Mouse (Mus musculus) neutrophil, adult 83 days (primary cell): ENCODE measurements around the gene Mars. TPM values are rescaled to one million over a fixed set of nuclear protein-coding genes. Genes with fewer than 3 reads are reported as not detected.

Experiments used
- total RNA-seq, 2 experiments: library from RNA; stranded (reverse); gene quantifications; one replicate each; pipeline ENCODE4 v1.2.4; 2023

The Mars gene
- total RNA-seq = 10 to 100 TPM; 41.3 to 47.4 TPM

GRCm38 (mm10) chr10:127311476-127312355, at the start of gene Mars:
TSS of gene Mars (minus strand) at chr10:127311786.

GRCm38 (mm10) chr10:127353909-127354895, 42.6 kb upstream of the Mars start, which contains the start of gene Inhbe:
TSS of gene Inhbe (minus strand) at chr10:127354411.

GRCm38 (mm10) chr10:127341891-127342639, 30.5 kb upstream of the Mars start, which contains the start of gene Gli1:
TSS of gene Gli1 (minus strand) at chr10:127341974.

GRCm38 (mm10) chr10:127321621-127322020, 10.0 kb upstream of the Mars start, which contains the start of gene Arhgap9:
TSS of gene Arhgap9 (plus strand) at chr10:127321964.

DNA sequence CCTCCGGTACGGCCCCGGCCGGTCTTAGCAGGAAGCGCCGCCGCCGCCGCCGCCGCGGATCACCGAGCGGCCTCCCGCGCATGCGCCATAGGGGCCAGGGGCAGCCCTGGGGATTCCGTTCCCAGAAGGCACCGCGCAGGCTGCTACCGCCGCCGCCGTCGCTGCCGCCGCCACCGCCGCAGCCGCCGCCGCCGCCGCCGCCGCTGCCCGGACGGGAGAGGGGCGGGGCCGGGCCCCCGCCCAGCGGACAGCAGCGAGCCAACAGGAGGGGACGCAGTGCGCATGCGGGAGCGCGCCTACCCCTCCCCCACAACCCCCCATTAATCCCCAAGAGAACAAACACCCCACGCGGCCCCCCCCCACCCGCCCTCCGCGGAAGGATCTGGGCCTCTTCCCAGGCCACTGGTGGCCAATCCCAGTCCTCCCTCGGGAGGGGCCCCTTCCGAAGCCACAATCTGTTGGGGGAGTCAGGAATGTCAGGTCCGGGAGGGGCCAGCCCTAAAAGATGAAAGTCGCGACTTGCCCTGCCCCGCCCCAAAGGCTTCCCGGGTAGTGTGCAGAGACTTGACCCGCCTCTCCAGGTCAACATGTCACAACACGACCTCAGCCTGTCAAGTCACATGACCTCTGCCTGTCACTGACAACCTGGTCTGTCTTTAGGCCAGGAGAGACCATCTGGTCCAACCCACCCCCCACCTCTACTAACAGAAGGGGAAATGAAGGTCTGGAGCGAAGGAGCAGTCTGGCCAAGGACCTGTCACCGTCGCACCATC, 22.6 kb downstream of the Mars start, which contains the start of gene Mbd6:
Gene Mbd6, minus strand, starts transcription at position 219 of the 773 bp plus-strand sequence.

DNA sequence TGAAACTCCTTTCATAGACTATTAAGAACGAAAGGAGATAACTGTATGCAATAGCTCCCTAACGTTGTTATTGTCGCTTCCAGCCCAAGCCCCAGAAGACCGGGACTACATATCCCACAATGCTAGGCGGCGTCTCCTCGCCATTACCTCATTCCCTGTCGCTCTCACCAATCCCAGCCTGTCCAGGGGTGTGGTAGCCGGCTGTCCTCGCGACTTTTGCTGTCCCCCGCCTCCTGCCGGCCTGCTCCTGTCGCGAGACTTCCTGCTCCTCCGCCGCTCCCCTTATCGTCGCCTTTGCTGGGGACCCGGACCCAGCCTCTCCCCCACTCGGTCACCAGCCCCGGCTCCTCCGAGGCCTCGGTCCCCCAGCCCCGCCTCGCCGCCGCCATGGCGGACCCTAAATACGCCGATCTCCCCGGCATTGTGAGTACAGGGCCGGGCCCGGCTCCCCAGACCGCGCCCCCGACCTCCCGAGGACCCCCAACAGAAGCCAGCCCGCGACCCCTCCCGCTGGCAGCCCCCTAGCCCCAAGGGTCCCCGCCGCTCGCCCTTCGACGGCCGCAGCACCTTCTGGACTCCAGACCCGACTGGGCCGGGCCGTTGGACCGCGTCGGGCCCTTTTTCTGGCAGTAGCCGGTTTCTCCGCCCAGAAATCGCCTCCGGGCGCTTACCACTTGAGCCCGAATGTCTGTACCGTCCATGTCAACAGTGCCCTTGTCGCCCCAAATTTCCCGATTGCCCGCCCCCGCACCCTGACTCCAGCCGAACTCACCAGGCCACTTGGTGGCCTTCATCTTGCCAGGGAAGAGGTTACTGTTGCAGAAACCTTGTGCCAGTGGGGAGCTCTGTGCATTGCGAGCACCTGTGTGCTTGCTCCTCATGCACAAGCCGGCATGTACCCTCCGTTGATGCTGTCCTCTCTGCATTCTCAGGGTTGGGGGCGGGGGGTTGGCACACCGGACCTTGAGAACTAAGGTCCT, 45.2 kb downstream of the Mars start, which contains the start of gene Dctn2:
Gene Dctn2, plus strand, starts transcription at position 257 of the 980 bp plus-strand sequence.

GRCm38 (mm10) chr10:127262548-127263398, 48.8 kb downstream of the Mars start, which contains the start of gene Kif5a:
TSS of gene Kif5a (minus strand) at chr10:127263348.

Other genes starting within 250 kb of the Mars start
- 100 to 1,000 TPM; 139 to 142 TPM for gene Cdk4, start 248.3 kb downstream of the Mars start, total RNA-seq
- 10 to 100 TPM; 26.9 to 27.6 TPM for gene Tspan31, start 241.5 kb downstream of the Mars start, total RNA-seq
- 10 to 100 TPM; 45.3 to 49.2 TPM for gene Agap2, start 236.5 kb downstream of the Mars start, total RNA-seq
- 100 to 1,000 TPM; 102 to 103 TPM for gene Os9, start 190.7 kb downstream of the Mars start, total RNA-seq
- 100 to 1,000 TPM in 1 of 2 experiments, 10 to 100 TPM in 1; 99.0 to 106 TPM for gene B4galnt1, start 146.6 kb downstream of the Mars start, total RNA-seq
- not detected for gene Slc26a10, start 131.1 kb downstream of the Mars start, total RNA-seq
- 1 to 10 TPM; 1.1 to 1.6 TPM for gene Arhgef25, start 121.7 kb downstream of the Mars start, total RNA-seq
- 10 to 100 TPM; 15.9 to 19.5 TPM for gene Dtx3, start 116.1 kb downstream of the Mars start, total RNA-seq
- gene Pip4k2c, start 100.2 kb downstream of the Mars start, total RNA-seq = 10 to 100 TPM; 24.4 to 25.8 TPM
- under 1 TPM; 0.22 to 0.42 TPM for gene Kif5a, start 48.4 kb downstream of the Mars start, total RNA-seq
- gene Dctn2, start 45.4 kb downstream of the Mars start, total RNA-seq = 100 to 1,000 TPM in 1 of 2 experiments, 10 to 100 TPM in 1; 98.1 to 101 TPM
- gene Mbd6, start 22.8 kb downstream of the Mars start, total RNA-seq = 100 to 1,000 TPM; 134 to 135 TPM
- 100 to 1,000 TPM; 240 to 263 TPM for gene Arhgap9, start 10.2 kb upstream of the Mars start, total RNA-seq
- gene Gli1, start 30.2 kb upstream of the Mars start, total RNA-seq = not detected
- gene Inhbe, start 42.6 kb upstream of the Mars start, total RNA-seq = not detected
- gene Inhbc, start 58.6 kb upstream of the Mars start, total RNA-seq = not detected
- gene R3hdm2, start 68.5 kb upstream of the Mars start, total RNA-seq = 10 to 100 TPM; 91.2 to 93.7 TPM
- gene Stac3, start 189.9 kb upstream of the Mars start, total RNA-seq = 1 to 10 TPM; 2.0 to 2.4 TPM
- gene Ndufa4l2, start 203.2 kb upstream of the Mars start, total RNA-seq = not detected
- 10 to 100 TPM; 27.5 to 27.6 TPM for gene Shmt2, start 210.7 kb upstream of the Mars start, total RNA-seq
- gene Nxph4, start 222.8 kb upstream of the Mars start, total RNA-seq = not detected